Mouse (Mus musculus): ENCODE measurements around the gene Capn12. TPM values are rescaled to one million over a fixed set of nuclear protein-coding genes. Genes with fewer than 3 reads are reported as not detected.

Capn12 gene
- polyA plus RNA-seq, 1 experiment from 2014 or later, result 0.67 TPM

GRCm38 (mm10) chr7:28859953-28860352 is 21.3 kb upstream of the Capn12 start:
- no peak for ATAC-seq (ENCODE audit: insufficient number of reproducible peaks, insufficient read depth, low FRiP score, low read depth)
- no peak overlapping the region for H3K9ac ChIP-seq (replicated peaks; ENCODE audit: low read depth, low read length)
- H3K27me3 ChIP-seq (ENCODE audit: control insufficient read depth, insufficient read depth, low read length), result no peaks in the 10 kb centered on the region
- WGBS, result 86% methylated on average over 2 of the region's 2 CpGs
- H3K9me3 ChIP-seq (ENCODE audit: control insufficient read depth, low read depth, low read length), result no peaks in the 10 kb centered on the region
- H3K27ac ChIP-seq (ENCODE audit: low read length), result no peak overlapping the region
- H3K4me1 ChIP-seq (ENCODE audit: control insufficient read depth, insufficient read depth, low read length), result peaks cover 7% of the 10 kb centered on the region
- no peaks in the 10 kb centered on the region for H3K36me3 ChIP-seq (ENCODE audit: control insufficient read depth, insufficient read depth, low read length)
- H3K4me2 ChIP-seq (replicated peaks; ENCODE audit: low read depth, low read length), result no peak overlapping the region
- no peak overlapping the region for H3K4me3 ChIP-seq (ENCODE audit: low read depth, low read length)

GRCm38 (mm10) chr7:28860898-28861297 is 20.3 kb upstream of the Capn12 start:
- no peak for ATAC-seq (ENCODE audit: insufficient number of reproducible peaks, insufficient read depth, low FRiP score, low read depth)
- 83% methylated on average over 6 of the region's 6 CpGs for WGBS

GRCm38 (mm10) chr7:28862817-28863499 is 18.3 kb upstream of the Capn12 start:
- 68% methylated on average over 15 of the region's 15 CpGs for WGBS
- peaks cover 13% of the 10 kb centered on the region for H3K4me1 ChIP-seq (ENCODE audit: control insufficient read depth, insufficient read depth, low read length)
- H3K27ac ChIP-seq (ENCODE audit: low read length), result no peak overlapping the region
- H3K4me3 ChIP-seq (ENCODE audit: low read depth, low read length), result no peak overlapping the region
- H3K36me3 ChIP-seq (ENCODE audit: control insufficient read depth, insufficient read depth, low read length), result no peaks in the 10 kb centered on the region
- H3K9ac ChIP-seq (replicated peaks; ENCODE audit: low read depth, low read length), result no peak overlapping the region
- H3K4me2 ChIP-seq (replicated peaks; ENCODE audit: low read depth, low read length), result no peak overlapping the region
- ATAC-seq (ENCODE audit: insufficient number of reproducible peaks, insufficient read depth, low FRiP score, low read depth), result no peak
- H3K27me3 ChIP-seq (ENCODE audit: control insufficient read depth, insufficient read depth, low read length), result no peaks in the 10 kb centered on the region
- no peaks in the 10 kb centered on the region for H3K9me3 ChIP-seq (ENCODE audit: control insufficient read depth, low read depth, low read length)

More at GRCm38 (mm10) chr7:28860898-28861297, 20.3 kb upstream of the Capn12 start:
- Histone ChIP-seq H3K4me2 (replicated peaks; ENCODE audit: low read depth, low read length) (no peak overlapping the region), H3K9me3 (ENCODE audit: control insufficient read depth, low read depth, low read length) (no peaks in the 10 kb centered on the region), H3K4me1 (ENCODE audit: control insufficient read depth, insufficient read depth, low read length) (peaks cover 9% of the 10 kb centered on the region), H3K27me3 (ENCODE audit: control insufficient read depth, insufficient read depth, low read length) (no peaks in the 10 kb centered on the region), H3K36me3 (ENCODE audit: control insufficient read depth, insufficient read depth, low read length) (no peaks in the 10 kb centered on the region), H3K9ac (replicated peaks; ENCODE audit: low read depth, low read length) (no peak overlapping the region), H3K27ac (ENCODE audit: low read length) (no peak overlapping the region), H3K4me3 (ENCODE audit: low read depth, low read length) (no peak overlapping the region)

GRCm38 (mm10) chr7:28863540-28863939 is 17.7 kb upstream of the Capn12 start, which contains the start of gene Lgals7:
Gene Lgals7, plus strand, starts transcription at chr7:28863853.
- no peak within 1 kb of the TSS for H3K4me3 ChIP-seq (ENCODE audit: low read depth, low read length)
- H3K27me3 ChIP-seq (ENCODE audit: control insufficient read depth, insufficient read depth, low read length), result no peaks in the 10 kb centered on the region
- H3K9me3 ChIP-seq (ENCODE audit: control insufficient read depth, low read depth, low read length), result no peaks in the 10 kb centered on the region
- H3K4me2 ChIP-seq (replicated peaks; ENCODE audit: low read depth, low read length), result no peak within 1 kb of the TSS
- H3K4me1 ChIP-seq (ENCODE audit: control insufficient read depth, insufficient read depth, low read length), result peaks cover 13% of the 10 kb centered on the region
- 84% methylated on average over 6 of the region's 6 CpGs for WGBS
- no peak for ATAC-seq (ENCODE audit: insufficient number of reproducible peaks, insufficient read depth, low FRiP score, low read depth)
- H3K9ac ChIP-seq (replicated peaks; ENCODE audit: low read depth, low read length), result no peak within 1 kb of the TSS
- no peak within 1 kb of the TSS for H3K27ac ChIP-seq (ENCODE audit: low read length)
- H3K36me3 ChIP-seq (ENCODE audit: control insufficient read depth, insufficient read depth, low read length), result no peaks in the 10 kb centered on the region

GRCm38 (mm10) chr7:28864288-28864750 is 16.9 kb upstream of the Capn12 start:
- Histone ChIP-seq H3K9ac (replicated peaks; ENCODE audit: low read depth, low read length) (no peak overlapping the region), H3K27me3 (ENCODE audit: control insufficient read depth, insufficient read depth, low read length) (no peaks in the 10 kb centered on the region), H3K4me3 (ENCODE audit: low read depth, low read length) (no peak overlapping the region), H3K4me1 (ENCODE audit: control insufficient read depth, insufficient read depth, low read length) (peaks cover 13% of the 10 kb centered on the region), H3K4me2 (replicated peaks; ENCODE audit: low read depth, low read length) (no peak overlapping the region), H3K9me3 (ENCODE audit: control insufficient read depth, low read depth, low read length) (no peaks in the 10 kb centered on the region), H3K27ac (ENCODE audit: low read length) (no peak overlapping the region), H3K36me3 (ENCODE audit: control insufficient read depth, insufficient read depth, low read length) (no peaks in the 10 kb centered on the region)
- ATAC-seq (ENCODE audit: insufficient number of reproducible peaks, insufficient read depth, low FRiP score, low read depth), result no peak
- 49% methylated on average over 9 of the region's 9 CpGs for WGBS

GRCm38 (mm10) chr7:28865481-28866300 is 15.5 kb upstream of the Capn12 start:
- Histone ChIP-seq H3K4me3 (ENCODE audit: low read depth, low read length) (peak overlapping the region; percentile 11; the same call in 1 of the 2 replicates), H3K9me3 (ENCODE audit: control insufficient read depth, low read depth, low read length) (no peaks in the 10 kb centered on the region), H3K27ac (ENCODE audit: low read length) (peak overlapping the region; percentile 2; the same call in 1 of the 2 replicates), H3K4me1 (ENCODE audit: control insufficient read depth, insufficient read depth, low read length) (peaks cover 13% of the 10 kb centered on the region), H3K9ac (replicated peaks; ENCODE audit: low read depth, low read length) (no peak overlapping the region), H3K27me3 (ENCODE audit: control insufficient read depth, insufficient read depth, low read length) (no peaks in the 10 kb centered on the region), H3K4me2 (replicated peaks; ENCODE audit: low read depth, low read length) (peak overlapping the region; percentile 39), H3K36me3 (ENCODE audit: control insufficient read depth, insufficient read depth, low read length) (no peaks in the 10 kb centered on the region)
- peak; percentile 73 for ATAC-seq (ENCODE audit: insufficient number of reproducible peaks, insufficient read depth, low FRiP score, low read depth)
- WGBS, result 40% methylated on average over 33 of the region's 33 CpGs

- Histone ChIP-seq H3K36me3 (ENCODE audit: control insufficient read depth, insufficient read depth, low read length) (no peaks in the 10 kb centered on the region), H3K27ac (ENCODE audit: low read length) (no peak overlapping the region), H3K9ac (replicated peaks; ENCODE audit: low read depth, low read length) (no peak overlapping the region), H3K4me1 (ENCODE audit: control insufficient read depth, insufficient read depth, low read length) (peaks cover 13% of the 10 kb centered on the region), H3K9me3 (ENCODE audit: control insufficient read depth, low read depth, low read length) (no peaks in the 10 kb centered on the region), H3K4me3 (ENCODE audit: low read depth, low read length) (no peak overlapping the region), H3K4me2 (replicated peaks; ENCODE audit: low read depth, low read length) (no peak overlapping the region), H3K27me3 (ENCODE audit: control insufficient read depth, insufficient read depth, low read length) (no peaks in the 10 kb centered on the region)
- 92% methylated on average over 28 of the region's 28 CpGs for WGBS
- ATAC-seq (ENCODE audit: insufficient number of reproducible peaks, insufficient read depth, low FRiP score, low read depth), result no peak
Measured at GRCm38 (mm10) chr7:28866769-28867507, 14.3 kb upstream of the Capn12 start.
